Mouse (Mus musculus) ovary, postnatal 10 days (tissue): ENCODE measurements at regions not wholly inside any gene's neighbourhood (a gene's known extent, or its start where the extent isn't known, plus 50 kb on each side); places are given as distances from the start of the nearest gene placed in this dataset.

ENCODE experiments used
- DNase-seq: peaks from one replicate; pipeline ENCODE4 v3.0.0; 2022; ENCODE audit warnings: low spot score

DNA sequence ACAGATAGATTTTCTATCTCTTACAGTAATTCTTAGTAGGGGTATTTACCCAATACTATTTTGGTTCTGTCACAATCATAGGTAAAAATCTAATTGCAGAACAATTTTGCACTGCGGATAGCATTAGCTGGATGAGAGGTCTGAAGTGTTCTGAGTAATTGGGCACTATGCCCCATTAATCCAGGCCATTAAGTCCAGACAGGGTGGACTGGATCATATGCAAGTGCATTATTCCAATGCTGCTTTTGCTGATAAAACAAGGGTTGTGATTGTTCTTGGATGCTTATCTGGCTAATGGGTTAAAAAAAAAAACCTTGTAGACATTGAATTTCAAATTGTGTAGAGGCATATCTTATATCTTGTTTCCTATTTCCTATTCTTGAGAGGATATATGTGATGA lies 1732.6 kb upstream of the Gm6569 start:
- no peak for DNase-seq

- no peak for DNase-seq
These were observed 1728.4 kb upstream of the Gm6569 start for GRCm38 (mm10) chr15:72105830-72106413.

- DNase-seq, result no peak
These were observed 1723.8 kb upstream of the Gm6569 start for GRCm38 (mm10) chr15:72110520-72110919.

- DNase-seq, result no peak
These were observed 1717.6 kb upstream of the Gm6569 start for GRCm38 (mm10) chr15:72116772-72117171.

GRCm38 (mm10) chr15:72134226-72134625 lies 1700.1 kb upstream of the Gm6569 start:
- no peak for DNase-seq

- DNase-seq, result no peak
These were observed 1698.3 kb upstream of the Gm6569 start for GRCm38 (mm10) chr15:72135992-72136617.

DNA sequence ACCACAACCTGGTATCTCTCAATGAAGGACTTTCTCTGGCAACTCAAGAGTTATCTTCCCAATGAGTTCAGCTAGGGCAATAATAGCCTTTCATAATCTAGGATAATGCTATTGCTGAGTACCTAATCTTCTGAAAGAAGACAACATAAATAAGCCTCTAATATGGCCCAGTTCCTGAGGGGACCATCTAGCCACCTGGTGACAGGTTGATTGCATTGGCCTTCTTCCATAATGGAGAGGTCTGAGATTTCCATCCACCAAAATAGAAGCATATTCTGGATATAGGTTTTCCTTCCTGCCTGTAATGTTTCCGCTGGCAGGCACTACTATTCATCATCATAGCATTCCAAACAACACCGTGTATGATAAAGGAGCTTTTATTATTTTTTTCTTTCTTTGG lies 1694.2 kb upstream of the Gm6569 start:
- DNase-seq, result no peak

- DNase-seq, result no peak
These were observed 1683.8 kb upstream of the Gm6569 start for GRCm38 (mm10) chr15:72150581-72150980.

GRCm38 (mm10) chr15:72158505-72158904 lies 1675.9 kb upstream of the Gm6569 start:
- no peak for DNase-seq

DNA sequence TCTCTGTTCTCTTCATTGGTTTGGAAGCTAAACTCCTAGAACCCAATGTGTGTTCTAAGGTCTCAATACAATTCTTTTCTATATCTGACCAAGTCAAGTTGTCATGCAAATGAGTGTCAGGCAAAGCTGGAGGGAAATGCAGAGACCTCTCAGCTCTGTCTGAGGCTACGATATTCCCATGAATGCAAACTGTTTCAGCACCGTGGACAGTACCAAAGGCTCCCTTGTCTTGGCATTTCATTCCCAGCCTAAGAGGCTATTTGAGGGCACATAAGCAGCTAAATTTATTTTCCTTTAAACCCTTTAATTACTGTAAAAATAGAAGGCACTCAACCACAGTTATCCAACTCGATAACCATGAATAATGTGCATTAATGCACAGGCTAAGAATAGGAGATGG lies 1633.5 kb upstream of the Gm6569 start:
- peak; percentile 2 for DNase-seq

- no peak for DNase-seq
These were observed 1632.6 kb upstream of the Gm6569 start for GRCm38 (mm10) chr15:72201791-72202190.

DNA sequence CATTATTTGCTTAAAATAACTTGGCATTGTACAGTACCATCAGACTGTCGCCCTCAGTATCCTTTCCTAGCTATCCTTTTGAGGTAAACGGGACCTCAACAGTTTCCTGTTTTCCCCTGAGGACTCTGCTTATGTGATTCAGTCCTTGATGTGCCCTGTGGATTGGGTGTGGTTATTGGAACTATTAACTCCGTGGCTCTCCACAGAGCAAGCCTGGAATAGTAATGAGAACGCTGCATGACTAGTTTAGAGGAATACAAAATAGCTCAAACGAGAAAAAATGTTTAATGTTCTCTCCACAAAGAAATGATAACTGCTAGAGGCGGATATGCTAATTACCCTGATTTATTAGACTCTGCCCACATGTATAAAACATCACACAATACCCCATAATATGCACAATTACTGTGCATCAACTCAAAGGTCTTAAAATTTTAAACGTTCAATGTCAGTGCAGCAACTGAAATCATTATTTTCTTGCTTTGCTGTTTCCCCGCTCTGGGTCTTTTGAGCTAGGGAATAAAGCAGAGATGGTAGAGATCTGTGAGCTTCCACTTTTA lies 1629.0 kb upstream of the Gm6569 start:
- DNase-seq, result no peak

DNA sequence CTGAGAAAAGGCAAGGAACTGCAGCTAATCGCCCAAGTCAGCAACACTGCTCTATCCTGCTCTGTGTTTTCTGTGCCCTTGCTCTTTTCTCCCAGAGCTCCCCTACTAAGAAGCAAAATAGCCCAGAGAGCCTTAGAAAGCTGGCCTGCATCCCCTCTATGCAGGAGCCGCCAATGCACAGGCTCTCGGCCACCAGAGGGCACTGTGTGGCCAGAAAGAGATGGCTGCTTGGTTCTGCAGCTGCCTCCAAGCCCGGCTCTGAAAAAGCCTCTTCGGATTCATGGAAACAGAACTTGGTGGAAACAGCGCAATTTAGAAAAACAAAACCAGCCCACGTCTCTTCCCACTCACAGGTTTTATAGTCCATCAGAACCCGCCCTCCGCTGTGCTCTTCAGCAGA lies 1628.4 kb upstream of the Gm6569 start:
- peak; percentile 25 for DNase-seq

- no peak for DNase-seq
These were observed 1626.8 kb upstream of the Gm6569 start for GRCm38 (mm10) chr15:72207589-72207988.

DNA sequence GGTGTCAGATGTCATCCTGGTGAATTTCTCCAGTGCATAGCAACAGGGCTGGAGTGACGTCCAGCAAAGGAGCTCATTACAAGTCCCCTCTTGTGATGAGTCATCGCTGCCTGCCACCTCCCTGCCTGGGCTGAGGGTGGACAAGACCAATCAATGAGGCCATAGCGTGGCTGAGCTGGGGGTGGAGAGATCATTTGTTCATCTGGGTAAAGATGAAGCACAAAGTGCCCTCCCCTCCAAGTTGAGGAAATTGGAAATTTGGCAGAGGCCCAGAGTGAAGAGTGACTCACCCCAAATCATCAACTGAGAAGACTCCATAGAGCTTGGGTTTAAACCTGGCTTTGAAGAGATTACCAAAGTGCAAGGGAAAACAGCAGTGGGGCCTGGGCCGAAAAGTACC lies 1626.3 kb upstream of the Gm6569 start:
- DNase-seq, result no peak

GRCm38 (mm10) chr15:72208973-72209372 lies 1625.4 kb upstream of the Gm6569 start:
- DNase-seq, result no peak

DNA sequence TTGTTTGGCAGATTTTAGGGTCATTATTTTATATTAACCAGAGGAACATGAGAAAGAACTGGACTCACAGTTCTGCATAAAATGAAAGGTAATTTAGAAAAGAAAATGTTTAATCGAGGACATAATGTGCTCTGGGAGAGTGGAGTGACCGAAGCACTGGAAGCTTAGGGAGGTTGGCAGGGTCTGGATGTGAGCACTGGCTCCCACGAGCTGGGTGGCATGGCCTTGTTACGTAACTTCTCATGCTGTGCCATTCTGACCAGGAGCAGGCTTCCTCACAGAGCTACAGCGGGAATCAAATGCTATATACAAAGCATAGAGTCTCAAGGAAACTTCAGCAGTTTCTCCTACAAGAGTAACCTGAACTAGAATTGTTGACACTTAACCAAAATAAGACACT lies 1616.6 kb upstream of the Gm6569 start:
- no peak for DNase-seq

DNA sequence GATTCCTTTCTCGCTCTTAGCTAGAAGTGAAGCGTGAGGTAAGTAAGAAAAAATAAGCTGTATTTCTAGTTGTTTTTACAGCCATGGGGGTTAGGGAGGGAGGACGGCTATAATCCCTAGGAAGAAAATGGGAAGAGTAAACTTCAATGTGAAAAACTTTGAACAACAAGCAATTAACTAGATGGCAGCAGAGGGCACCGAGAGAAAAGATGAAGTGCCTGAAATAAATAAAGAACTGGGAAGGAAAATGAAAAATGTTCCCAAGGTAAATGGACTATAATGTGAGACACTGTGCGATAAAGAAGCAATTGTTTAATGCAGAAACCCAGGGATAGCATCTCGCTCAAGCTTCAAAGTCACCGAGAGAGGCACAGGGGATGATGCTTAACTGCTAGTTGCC lies 1614.4 kb upstream of the Gm6569 start:
- DNase-seq, result no peak

DNA sequence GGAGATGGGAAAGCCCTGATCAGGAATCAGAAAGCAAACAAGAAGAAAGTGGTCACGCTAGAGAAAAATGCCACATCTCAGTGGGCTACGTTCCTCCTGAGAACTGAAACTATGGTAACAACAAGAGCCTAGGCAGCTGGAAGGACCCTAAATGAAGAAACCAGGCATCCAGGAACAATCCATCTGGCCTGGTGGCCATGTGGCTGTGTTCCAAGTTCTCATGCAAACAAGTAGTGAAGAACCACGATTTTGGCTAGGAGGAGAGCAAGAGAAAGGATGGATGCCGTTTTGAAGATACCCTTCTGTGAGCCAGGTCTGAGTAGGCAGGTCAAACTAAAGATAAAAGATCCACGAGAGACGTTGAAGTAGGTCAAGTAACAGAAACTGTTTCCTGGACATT lies 1613.6 kb upstream of the Gm6569 start:
- DNase-seq, result no peak

- DNase-seq, result no peak
These were observed 1602.0 kb upstream of the Gm6569 start for GRCm38 (mm10) chr15:72232355-72232754.

DNA sequence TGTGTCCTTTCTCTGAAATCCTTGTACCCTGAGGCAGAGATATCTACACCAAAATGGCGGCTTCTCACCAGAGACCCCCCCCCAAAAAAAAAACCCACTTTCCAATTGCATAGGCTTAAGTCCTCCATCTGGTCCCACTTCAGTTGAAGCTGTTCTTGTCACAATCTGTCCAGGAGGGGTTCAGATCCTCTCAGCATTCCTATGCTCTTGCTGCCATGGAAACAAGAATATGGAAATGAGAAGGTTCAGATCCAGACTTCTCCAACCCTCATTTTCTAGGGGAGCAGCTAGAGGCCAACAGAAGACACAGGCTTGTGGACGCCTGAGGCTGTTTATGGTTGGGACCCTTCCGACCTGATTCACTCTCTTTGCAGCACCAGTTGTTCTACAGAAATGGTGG lies 1569.7 kb upstream of the Gm6569 start:
- DNase-seq, result no peak

- DNase-seq, result no peak
These were observed 1550.5 kb upstream of the Gm6569 start for GRCm38 (mm10) chr15:72283846-72284245.

DNA sequence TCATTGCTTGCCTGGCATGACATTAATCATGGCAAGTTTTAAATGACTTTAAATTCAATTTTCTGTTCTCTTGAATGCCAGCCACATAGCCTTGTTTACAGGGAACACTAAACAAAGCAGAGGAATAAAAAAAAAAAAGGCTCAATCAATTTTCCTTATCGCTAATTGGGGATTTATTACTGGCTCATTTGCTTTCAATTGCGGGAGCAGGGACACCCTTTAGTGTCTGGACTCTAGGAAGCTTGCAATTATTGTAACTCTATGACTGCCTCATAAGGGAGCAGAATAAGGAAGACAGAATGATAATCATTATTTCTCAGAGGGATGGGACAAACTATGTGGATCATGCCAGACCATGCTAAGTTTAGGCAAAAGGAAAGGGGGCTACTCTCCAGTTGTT lies 1537.7 kb upstream of the Gm6569 start:
- DNase-seq, result no peak

DNA sequence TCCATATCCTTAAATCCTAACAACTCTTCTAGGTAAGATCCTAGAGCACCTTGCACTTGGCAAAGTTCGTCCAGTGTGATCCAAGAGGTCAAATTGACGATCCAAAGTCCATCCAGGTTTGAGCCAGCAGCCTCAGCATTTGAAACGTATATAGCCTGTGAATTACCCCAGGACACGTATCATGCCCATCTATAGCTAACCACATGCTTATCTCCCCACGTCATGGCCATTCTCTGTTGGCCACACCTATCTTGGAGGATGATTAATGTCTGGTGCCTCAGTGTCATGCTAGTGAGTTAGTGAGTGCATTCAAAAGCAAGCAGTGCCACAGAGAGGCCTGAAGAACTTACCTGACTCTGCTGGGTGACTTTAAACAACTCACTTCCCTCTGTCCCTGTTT lies 1521.9 kb upstream of the Gm6569 start:
- no peak for DNase-seq
